Mouse (Mus musculus) megakaryocyte, embryonic 14.5 days (primary cell): ENCODE measurements at regions not wholly inside any gene's neighbourhood (a gene's known extent, or its start where the extent isn't known, plus 50 kb on each side); places are given as distances from the start of the nearest gene placed in this dataset.

ENCODE experiments used
- FLI1 ChIP-seq: IDR thresholded peaks from 2 replicates; pipeline ENCODE4 v1.6.1; 2012; ENCODE audit warnings: low read length, inconsistent platforms, mixed read lengths
- GATA1 ChIP-seq: IDR thresholded peaks from 3 replicates; pipeline ENCODE4 v1.6.1; 2012; ENCODE audit warnings: mixed read lengths, low read length, inconsistent platforms, borderline replicate concordance

GRCm38 (mm10) chr12:118428384-118428783 is 127.1 kb upstream of the Sp4 start:
- TF ChIP-seq GATA1 (no peak), FLI1 (no peak)
